Mouse (Mus musculus) B cell, adult 2 months (primary cell): ENCODE data around the gene Cpeb4.
A peak's percentile ranks its signal among the peaks of the same experiment; 100 is the strongest.
"Not testable (repeated sequence)": the region's sequence is repeated elsewhere in the genome, so short reads cannot be mapped to it uniquely, and the experiment has no call there.

Experiments
- DNase-seq, 2 experiments: peaks; one replicate each; pipeline ENCODE4 v3.0.0; 2022

The Cpeb4 gene

DNA sequence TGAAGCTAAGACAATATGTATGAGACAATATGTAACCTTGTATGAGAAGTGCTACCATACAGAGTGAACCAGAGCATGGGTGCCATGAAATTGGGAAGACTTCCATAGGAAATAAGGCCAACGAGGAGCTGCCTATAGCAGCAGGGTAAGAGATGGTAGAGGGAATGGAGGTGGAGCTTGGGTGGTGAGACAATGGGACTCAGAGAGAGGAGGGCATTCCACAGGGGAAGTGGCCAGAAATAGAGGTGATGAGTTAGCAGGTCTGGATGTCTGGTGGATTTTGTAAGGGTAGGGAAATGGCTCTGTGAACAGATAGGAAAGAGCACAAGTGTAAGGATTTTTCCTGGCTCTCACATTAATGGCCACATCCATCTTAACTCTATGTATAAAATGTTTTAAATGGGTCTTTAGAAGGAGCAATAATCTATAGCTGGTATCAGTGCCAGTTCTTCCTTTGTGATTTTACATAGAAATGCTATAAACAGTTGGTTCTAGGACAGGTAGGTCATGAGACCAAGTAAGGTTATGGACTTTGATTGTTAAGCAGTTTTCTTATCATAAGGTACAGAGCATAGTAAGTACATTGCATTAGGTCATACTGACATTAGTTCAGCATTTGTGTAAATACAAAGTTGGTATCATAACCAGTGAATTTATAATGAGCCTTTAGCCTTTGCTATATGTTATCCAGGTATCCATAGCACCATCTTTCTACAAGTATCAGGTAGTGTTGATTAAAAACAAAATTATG is 30.4 kb downstream of the Cpeb4 start:
- DNase-seq = no peak

DNA sequence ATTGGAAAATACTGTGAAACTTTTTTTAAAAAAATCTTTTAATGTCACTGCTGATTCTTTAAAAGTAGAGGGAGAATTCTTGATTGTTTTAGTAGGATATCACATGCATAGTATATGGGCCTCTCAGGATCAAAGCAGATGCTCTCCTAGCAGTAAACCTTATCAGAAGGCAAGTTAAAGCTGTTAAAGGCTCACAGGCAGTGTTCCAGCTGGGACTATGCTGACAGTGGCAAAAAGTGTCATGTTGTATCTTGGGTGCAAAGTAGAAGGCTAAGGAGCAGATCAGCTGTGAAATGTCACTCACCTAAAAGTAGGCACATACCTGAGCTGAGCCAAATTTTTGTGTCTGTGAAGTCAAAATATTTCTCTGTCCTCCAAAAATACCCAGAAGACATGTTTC is 34.5 kb downstream of the Cpeb4 start:
- no peak for DNase-seq

DNA sequence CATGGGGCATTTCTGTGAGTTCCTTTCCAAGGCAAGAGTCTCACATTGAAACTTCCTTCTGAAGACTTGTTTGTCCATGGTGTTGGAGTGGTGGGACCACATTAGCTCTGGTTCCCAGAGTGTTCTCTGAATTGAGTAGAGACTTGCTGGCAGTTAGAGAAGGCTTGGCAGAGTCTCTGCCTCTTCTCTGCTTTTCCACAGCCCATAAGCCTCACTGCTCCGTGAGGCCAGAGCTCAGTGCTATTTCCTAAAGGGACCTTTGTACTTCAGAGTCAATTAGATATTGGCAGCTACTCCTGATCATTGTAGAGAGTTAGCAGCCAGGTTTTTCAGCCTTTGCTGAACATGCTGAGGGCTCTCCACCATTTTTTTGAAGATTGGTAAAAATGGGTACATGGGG is 35.6 kb downstream of the Cpeb4 start:
- DNase-seq = no peak

DNA sequence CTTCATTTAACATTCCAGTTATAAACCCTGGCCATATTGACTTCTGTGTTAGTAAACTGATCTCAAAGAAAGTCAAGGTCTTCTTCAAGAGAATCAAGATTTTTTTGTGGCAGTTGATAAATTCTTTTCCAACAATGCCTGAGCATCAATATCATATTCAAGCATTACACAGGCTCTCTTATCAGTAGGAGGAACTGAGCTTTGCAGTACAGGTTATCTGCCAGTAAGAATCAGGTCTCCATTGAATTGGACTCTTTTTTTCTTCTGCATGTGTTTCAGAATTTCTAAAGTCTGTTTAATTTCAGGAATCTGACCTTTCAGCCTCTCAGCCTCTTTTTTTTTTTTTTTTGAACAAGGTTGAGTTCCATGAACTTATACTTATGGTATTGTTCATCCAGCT is 40.9 kb downstream of the Cpeb4 start:
- no peak for DNase-seq

DNA sequence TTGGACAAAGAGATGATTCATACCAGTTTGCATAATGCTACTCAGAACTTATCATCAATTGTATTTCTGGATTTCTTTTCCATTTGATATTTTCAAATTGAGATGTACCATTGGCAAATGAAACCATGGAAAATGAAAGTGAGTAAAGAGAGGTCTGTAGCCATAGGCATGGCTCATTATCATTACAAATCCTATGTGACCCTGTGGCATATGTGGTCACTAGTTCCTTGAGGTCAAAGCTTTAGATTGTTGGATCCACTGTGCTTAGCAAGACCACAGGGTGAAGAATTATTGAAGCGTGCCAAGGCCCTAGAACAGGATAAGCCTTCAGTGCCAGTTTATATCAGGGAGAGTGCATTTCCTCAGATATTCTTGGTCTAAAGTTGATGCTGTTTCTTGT is 45.8 kb downstream of the Cpeb4 start:
- DNase-seq = no peak

DNA sequence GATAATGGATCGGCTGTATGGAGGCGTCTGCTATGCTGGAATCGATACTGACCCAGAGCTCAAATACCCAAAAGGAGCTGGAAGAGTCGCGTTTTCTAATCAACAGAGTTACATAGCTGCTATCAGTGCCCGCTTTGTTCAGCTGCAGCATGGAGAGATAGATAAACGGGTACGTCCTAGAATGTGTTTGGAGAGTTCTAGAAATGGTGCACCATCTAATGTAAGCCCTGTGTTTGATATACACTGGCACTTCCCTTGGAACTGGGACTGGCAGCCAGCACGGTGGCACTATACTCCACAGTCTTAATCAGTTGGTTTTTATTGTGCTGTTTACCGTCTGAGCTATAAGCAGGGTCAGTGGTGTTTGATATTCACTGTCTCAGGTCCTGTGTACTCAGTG is 58.0 kb downstream of the Cpeb4 start:
- no peak for DNase-seq

DNA sequence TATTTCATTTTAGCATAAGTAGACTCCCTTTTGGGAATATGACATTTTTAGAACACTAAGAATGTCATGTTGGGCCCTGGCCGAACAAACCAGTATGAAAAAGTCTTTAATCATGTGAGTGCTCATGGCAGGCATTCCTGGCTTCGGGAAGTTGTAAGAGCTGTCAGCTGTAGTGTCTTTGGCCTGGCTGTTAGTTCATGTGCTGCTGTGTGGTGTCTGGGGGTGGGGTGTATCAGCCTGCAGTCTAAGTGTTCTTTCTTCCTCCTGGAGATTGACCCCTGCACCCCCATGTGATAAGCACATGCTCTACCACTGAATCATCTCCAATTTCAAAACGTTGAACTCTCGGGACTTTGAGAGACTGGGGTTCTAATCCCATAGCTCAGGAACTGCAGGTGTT is 63.6 kb downstream of the Cpeb4 start:
- no peak for DNase-seq

DNA sequence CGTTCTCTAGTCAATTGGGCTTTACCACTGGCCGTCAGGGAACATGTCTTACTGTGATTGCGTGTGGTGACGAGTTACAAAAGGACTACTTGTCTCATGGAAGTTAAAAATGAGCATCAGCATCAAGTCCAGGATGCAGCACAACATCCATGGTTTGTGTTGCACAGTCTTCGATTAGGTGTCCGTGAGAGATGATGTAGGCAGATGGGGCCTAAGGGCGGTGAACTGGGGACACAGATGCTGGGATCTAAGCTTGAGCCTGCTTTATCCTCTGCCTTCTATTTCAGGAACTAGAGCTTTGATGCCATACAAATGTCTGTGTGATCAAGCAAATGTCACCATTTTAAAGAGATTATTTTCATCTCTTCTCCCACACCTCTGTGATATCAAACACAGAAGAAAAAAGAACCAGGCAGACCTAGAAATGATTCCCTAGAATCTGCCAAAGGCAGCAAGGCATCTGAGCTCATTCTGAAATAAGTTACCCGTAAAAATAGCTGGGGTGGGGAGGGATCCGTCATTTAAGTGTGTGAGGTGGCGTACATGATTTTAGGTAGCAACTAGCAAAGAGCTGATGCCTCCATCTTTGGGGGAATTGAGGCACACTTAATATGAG is 65.0 kb downstream of the Cpeb4 start:
- DNase-seq = no peak

DNA sequence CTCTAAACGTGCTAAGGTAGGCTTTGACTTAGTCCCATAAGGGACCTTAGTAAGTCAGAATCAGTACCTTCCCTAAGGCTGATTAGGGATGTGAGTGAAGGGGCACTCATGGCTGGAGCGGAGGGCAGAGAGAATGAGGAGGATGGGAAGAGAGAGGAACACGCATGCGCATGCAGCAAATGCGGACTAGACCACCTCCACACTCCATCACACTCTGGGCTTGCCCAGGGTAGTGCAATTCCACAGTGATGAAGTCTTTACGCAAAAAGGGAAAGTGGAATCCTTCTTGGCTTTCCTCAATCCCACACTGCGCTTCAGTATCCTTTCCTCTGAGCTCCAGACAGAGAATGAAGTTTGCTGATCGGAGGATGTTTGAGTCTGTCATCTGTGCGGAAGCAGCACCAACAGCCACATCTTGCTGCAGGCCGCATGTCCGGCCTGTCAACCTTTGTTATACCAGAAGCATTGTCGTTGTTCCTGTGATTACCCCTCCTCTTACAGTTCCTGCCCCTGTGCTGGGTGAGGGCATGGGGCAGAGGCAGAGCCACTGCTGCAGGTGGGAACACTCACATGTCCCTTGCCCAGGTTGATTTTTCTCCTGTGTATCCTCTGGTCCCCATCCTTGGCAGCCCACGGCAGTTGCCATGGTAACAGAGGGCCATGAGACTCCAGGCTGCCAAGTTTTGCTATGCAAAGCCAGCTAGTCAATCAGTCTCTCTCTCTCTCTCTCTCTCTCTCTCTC is 69.1 kb downstream of the Cpeb4 start:
- DNase-seq = no peak

DNA sequence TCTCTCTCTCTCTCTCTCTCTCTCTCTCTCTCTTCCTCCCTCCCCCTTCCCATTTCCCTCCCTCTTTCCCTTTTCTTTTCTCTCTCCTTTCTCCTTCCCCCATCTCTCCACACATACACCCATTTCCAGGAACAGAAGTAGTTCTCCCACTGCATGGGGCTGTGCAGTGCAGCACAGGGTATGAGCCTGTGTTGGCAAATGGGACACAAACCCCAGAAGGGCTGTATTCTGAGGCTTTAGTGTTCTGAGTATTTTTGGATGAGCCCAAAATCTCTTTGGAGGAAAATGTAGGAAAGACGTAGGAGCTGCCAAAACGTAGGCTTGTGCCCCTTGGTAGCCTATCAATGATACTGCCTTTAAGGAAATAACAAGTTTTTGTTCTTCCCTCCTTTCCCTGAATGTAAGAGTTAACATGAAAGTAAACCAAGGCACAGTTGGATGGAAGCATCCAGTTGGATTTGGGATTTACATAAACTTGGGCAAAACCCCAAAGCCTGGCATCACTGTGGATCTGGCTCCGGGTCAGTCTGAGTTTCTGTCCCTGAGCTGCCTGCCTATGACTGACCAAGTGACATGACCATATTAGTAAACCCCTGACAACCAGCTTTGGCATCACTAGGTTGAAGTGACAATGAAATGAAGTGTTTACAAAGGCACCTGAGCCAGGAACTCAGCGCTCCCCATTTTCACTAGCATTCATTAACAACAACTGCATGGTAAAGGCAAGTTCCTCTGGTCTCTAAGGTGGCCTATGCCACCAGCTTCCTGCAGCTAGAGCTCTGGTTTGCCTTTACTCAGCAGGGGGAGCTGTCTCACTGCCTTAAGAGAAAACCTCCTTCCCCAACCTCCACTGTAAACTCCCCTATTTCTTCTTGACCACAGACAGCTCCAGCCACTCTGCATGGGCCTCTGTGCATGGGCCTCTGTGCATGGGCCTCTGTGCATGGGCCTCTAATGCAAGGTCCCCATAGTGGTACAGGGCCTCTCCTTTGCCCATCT is 69.9 kb downstream of the Cpeb4 start:
- DNase-seq = no peak

DNA sequence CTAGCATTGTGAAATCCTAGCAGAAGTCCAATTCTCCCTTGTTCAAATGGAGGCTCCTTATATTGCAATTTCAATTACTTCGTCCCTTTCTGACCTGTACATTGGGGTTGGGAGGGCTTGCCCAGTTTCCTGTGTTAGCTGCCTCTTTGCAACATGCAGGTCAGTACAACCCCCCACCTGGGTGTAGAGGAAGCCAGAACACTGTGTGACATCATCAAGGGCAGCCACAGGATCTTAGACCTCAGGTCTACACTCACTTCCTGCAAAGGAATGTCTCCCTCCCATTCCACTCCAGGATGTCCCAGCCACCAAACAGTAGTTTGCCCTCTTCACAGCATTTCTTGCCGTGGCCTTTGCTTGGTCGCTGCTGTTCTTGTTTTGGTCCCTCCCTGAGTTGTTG is 73.5 kb downstream of the Cpeb4 start:
- no peak for DNase-seq

DNA sequence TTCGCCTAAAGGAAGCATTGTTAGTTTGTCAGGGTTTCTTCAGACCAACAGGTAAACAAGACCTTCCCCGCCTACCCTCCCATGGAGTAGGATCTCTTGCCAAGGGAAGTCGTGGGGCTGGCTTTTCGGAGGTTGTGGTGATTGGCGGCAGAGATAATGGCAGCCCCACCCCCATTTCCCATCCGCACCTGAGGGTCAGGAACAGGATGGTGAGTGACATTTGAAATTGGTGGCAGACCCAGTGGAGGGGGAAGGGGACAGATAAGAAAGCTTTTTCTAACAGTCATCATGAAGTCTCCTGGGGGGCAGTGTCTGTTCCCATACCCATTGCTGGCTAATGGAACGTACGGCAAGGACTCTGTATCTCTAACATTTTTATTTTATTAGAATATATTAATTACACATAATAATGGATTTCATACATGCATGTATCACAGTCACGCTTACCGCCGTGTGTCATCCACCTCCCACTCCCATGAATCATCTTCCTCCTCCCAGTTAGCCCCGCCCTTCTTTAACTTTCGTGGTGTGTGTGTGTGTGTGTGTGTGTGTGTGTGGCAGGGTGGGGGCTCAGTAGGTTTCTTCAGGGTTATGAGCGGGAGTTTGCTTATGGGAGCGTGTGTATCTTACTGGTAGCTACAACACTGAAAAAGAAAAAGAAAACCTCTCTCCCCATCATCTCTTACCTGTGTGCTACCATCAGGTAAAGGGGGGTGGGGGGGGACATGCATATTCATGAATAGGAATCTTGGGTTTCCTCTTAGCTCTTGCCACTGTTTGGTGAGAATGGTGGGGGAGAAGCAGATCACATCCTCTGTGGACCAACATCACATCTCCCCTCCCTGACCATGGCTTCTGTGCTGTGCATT is 76.7 kb downstream of the Cpeb4 start:
- no peak for DNase-seq

DNA sequence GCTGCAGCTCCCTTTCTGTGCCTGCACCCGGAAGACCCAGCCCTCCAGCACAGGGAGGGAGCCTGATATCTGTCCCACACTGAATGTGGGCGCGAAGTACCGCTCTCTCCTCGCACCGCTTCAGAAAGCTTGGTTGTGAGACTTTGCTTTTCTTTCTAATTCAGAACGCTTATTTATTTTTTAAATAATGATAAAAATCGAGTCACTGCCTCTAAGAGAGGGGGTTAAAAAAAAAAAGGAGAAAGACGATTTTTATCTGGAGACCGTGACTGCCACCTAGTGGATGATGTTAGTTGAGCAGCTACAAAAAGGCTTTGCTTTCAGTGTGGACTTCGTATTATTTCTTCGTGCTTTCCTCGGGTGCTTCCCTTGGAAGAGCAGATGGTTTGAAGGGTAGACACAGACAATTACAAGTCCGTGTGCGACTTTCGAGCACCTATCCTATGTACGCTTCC is 77.3 kb downstream of the Cpeb4 start:
- peak; percentile 74 to 79 for DNase-seq

DNA sequence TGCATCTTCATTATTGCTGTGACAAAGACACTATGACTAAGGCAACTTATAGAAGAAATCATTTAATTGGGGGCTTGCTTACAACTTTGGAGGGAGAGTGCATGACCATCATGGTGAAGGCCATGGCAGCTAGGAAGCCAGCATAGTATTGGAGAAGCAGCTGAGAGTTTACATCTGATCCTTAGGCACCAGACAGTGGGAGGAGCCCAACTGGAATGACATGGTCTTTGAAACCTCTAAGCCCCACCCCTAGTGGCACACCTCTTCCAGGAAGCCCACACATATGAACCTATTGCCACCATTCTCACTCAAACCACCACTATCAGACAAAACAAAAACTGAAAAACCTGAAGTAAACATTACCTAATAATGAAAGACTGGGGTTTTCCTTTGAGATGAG is 88.1 kb downstream of the Cpeb4 start:
- no peak for DNase-seq

DNA sequence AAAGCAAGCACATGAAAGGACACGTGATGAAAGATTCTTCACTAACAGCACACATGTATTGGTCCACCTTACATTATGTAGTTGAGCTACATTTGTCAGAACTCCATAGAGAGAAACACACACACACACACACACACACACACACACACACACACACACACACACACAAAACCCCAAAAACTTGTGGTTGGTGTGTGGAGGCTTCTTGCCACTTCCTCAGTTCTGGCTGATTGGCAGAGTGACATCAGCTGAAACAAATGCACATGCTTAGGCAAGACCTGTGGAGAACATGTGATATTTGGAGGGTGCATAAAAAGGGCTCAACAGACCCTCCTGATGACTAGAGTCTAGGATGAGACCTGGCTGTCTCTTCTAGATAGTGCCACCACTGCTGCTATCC is 92.0 kb downstream of the Cpeb4 start:
- no peak for DNase-seq

DNA sequence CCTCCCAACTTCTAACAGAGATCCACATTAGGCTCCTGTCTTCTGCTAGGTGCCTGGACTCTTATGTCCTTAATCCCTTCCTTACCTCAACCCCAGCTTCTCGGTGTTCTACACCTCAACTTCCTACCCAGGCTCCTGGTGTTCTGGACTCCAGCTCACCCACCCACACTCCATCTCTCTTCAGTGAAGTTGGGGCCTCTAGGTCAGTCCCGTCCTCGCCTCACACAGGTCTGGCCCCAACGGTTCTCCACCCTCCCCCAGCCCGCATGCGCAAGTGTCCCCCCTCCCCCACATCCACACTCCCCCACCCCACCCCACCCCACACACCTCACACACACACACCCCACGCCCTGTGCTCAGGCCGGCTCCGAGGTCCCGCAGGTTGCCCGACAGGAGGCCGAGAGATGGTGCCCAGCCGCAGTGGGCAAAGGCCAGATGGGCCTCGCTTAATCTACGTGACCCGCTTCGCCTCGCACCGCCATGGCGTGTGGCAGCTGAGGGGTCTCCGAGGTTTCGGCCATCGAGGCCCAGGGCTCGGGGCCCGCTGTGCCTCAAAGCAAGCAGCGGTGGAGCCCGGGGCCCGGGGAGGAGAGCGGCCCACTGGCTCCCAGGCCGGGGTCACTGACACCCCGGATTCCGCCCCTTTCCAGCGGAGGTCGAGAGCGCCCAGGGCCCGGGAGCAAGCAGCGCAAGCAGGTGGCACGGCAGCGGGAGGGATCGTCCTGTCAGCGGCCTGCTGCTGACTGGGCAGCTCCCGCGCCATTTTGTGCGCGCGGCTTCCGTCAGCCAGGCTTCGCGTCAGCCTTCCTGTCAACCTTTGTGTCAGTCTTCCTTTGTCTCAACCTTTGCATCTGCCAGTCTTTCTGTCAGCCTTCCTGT is 93.5 kb downstream of the Cpeb4 start, which contains the start of gene 4930524B15Rik:
Gene 4930524B15Rik (plus strand): TSS at position 337 of the 879 bp plus-strand sequence.
- DNase-seq = no peak

DNA sequence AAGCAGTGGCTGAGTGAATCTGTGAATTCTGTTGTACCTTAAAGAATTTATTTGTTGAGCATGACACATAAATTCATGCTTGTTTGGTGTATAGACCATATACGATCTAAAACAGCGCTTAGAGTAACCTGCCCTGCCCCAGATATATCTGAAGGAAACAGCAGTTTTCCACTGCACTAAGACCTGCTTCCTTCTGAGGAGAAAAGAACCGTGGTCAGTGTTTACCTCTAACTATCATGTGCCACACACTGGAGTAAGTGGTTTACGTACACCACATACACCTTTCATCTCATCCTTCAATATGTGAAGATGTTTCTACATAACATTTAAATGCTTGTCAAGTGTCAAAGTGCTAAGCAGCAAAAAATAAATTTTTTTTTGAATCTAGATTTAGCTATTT is 102.1 kb downstream of the Cpeb4 start:
- no peak for DNase-seq

DNA sequence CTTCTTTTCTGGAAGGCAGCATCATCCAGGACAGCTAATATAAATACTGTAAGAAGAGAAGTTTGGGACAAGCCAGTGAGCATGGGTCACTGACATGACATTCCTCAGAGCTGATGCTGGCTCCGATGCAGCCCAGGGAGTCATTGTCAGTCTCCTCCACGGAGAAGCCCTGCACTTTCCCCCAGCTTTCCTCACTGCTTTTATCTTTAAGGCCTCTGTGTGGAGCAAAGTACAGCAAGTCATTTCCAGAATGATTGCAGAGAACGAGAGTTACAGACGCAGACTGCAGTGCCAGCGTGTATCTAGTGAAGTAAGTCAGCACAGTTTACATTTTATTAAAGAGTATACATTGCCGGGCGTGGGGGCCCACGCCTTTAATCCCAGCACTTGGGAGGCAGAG is 102.8 kb downstream of the Cpeb4 start:
- no peak for DNase-seq

DNA sequence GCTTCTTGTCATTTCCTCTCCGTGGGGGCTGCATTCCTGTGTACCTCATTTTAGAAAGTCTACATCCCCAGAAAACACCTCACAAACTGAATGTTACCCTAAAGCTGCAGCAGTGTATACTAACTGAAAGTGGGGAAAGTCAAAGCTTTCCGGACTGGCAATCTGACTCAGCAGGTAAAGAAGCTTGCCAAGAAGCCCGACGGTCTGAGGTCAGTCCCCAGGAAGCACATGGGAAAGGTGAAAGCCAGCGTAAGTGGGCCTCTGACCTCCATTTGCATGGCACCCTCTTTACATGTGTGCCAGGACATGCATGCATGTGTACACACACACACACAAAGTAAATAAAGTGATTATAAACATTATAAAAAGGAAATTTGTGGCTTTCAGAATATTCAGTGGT is 103.7 kb downstream of the Cpeb4 start:
- DNase-seq = no peak

DNA sequence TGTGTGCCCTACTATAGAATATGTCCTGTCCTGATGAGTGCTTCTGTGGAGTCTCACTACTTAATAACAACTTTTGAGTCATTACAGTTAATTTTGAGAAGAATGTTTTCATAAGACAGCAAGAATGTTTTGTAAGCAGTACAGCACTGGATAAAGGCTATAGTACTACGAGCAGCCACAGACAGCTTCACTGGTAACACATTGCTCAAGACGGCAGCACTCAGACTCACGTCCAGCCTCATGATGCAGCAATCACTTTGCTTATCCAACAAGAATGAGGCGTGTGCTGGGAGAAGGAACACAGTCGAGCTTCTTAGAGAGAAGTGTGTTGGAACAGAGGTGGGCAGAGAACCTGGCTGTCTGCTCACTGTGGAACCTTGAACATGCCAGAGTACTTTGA is 104.1 kb downstream of the Cpeb4 start:
- no peak for DNase-seq

DNA sequence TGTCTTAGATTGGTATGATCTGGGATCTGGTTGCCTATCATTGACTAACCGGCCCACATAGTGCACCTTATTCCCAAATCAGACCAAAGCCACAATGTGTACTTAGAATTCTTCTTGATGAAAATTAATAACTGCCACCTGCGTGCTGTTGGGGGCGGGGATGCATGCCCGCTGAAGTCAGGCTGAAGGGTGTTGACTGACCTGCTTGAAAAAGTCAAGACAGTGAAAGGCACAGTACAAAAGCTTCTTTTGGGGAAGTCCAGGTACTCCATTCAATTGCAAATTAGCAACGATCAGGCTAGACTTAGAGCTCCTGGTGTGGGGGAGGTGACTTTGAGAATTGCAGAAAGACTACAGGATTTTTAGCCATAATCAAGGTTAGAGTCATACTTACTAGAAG is 108.1 kb downstream of the Cpeb4 start:
- not testable (repeated sequence) for DNase-seq
